Mouse (Mus musculus) heart, postnatal 0 days (tissue): ENCODE measurements at regions not wholly inside any gene's neighbourhood (a gene's known extent, or its start where the extent isn't known, plus 50 kb on each side); places are given as distances from the start of the nearest gene placed in this dataset.

Experiments
- CTCF ChIP-seq: IDR thresholded peaks from 2 replicates; pipeline ENCODE4 v1.5.1; 2016; ENCODE audit warnings: antibody characterized with exemption, control low read depth, low read depth
- EP300 ChIP-seq: IDR thresholded peaks from 2 replicates; pipeline ENCODE4 v1.6.1; 2016; ENCODE audit warnings: antibody characterized with exemption, low read depth

DNA sequence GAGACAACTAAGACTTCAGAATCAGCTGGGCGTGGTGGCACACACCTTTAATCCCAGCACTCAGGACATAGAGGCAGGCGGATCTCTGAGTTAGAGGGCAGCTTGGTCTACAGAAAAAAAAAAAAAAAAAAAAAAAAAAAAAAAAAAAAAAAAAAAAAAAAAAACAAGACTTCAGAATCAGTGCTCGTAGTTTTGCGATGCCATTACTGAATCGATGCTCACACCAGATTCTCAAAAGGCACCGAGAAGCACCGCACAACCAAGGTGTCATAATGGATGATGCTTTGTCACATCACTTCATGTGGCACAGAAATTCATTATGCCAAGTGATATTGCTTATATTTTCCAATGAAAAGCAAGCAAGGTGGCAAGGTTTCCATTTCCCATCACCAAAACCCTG, 337.4 kb upstream of the 1700008P02Rik start:
- TF ChIP-seq CTCF (no peak), EP300 (no peak)
